Mouse (Mus musculus) embryonic facial prominence, embryonic 13.5 days (tissue): ENCODE results near the gene Gm44790. TPM values are rescaled to one million over a fixed set of nuclear protein-coding genes. Genes with fewer than 3 reads are reported as not detected.

Source experiments
- ATAC-seq: fragments of 200-750 bp; cut with Nextera tagmentation; 2 replicates; pipeline ENCODE4 v1.8.0; 2017; ENCODE audit warnings: low read depth; ENCODE audit not compliant: insufficient number of reproducible peaks, insufficient read depth, low FRiP score, low TSS enrichment
- H3K27ac ChIP-seq: fragments of 300-500 bp; sonication (generic); 2 replicates; pipeline ENCODE4 v1.5.1; 2015; ENCODE audit warnings: moderate library complexity, mild to moderate bottlenecking, inconsistent platforms
- H3K27me3 ChIP-seq: fragments of 300-500 bp; sonication (generic); 2 replicates; pipeline ENCODE4 v1.6.1; 2015; ENCODE audit warnings: mild to moderate bottlenecking, inconsistent platforms
- H3K36me3 ChIP-seq: fragments of 300-500 bp; sonication (generic); 2 replicates; pipeline ENCODE4 v1.6.1; 2015; ENCODE audit warnings: mild to moderate bottlenecking, inconsistent platforms
- H3K4me1 ChIP-seq: fragments of 300-500 bp; sonication (generic); 2 replicates; pipeline ENCODE4 v1.6.1; 2015; ENCODE audit warnings: inconsistent platforms
- H3K4me2 ChIP-seq: fragments of 300-500 bp; sonication (generic); 2 replicates; pipeline ENCODE4 v1.6.1; 2015; ENCODE audit warnings: moderate library complexity, mild to moderate bottlenecking, inconsistent platforms
- H3K4me3 ChIP-seq: fragments of 300-500 bp; sonication (generic); 2 replicates; pipeline ENCODE4 v1.5.1; 2015; ENCODE audit warnings: mild to moderate bottlenecking, inconsistent platforms
- H3K9ac ChIP-seq: fragments of 300-500 bp; sonication (generic); 2 replicates; pipeline ENCODE4 v1.6.1; 2015; ENCODE audit warnings: mild to moderate bottlenecking, inconsistent platforms
- H3K9me3 ChIP-seq: fragments of 300-500 bp; sonication (generic); 2 replicates; pipeline ENCODE4 v1.6.1; 2016; ENCODE audit warnings: inconsistent platforms
- WGBS: fragments of 180-500 bp; shearing (Covaris S2); methylation state at CpG from one replicate; pipeline ENCODE4 v1.1.7; 2015; ENCODE audit warnings: mixed read lengths; 5-methylcytosine and 5-hydroxymethylcytosine counted together
- polyA plus RNA-seq: library from polyadenylated mRNA; unstranded; fragments of >200 nt; fragmentation: Nextera tagmentation; extraction: Ambion mirVana; gene quantifications from 2 replicates; pipeline ENCODE4 v1.2.1, GENCODE M21; 2015

Gene Gm44790
- polyA plus RNA-seq, 1 experiment from 2014 or later = not detected

DNA sequence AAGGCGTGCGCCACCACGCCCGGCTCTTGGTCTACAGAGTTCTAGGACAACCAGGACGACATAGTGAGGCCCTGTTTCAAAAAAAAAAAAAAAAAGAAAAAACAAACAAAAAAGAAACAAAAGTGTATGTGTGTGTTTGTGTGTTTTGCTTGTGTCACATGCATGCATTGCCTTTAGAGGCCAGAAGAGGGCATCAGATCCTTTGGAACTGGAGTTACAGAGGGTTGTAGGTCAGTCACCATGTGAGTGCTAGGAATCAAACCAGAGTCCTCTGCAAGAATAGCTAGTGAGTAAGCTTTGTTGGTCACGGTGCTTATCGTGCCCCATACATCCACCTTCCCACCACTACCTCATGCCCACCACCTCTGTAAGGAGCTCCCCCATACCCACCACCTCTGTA lies 68.3 kb downstream of the Gm44790 start:
- Histone ChIP-seq H3K9me3 (no peaks in the 10 kb centered on the region), H3K4me2 (no peak overlapping the region), H3K27me3 (no peaks in the 10 kb centered on the region), H3K9ac (no peak overlapping the region), H3K4me3 (no peak overlapping the region), H3K4me1 (peaks cover 45% of the 10 kb centered on the region), H3K27ac (no peak overlapping the region), H3K36me3 (no peaks in the 10 kb centered on the region)
- 93% methylated on average over 7 of the region's 7 CpGs for WGBS
- no peak for ATAC-seq

Other genes with a start within 250 kb of the Gm44790 start
- 3.6 and 5.8 TPM in 2 replicates for gene Tgfa, start 231.4 kb upstream of the Gm44790 start, polyA plus RNA-seq
- gene Fam136a, start 61.0 kb upstream of the Gm44790 start, polyA plus RNA-seq = 125 TPM in 2 replicates
- gene Snrpg, start 55.4 kb upstream of the Gm44790 start, polyA plus RNA-seq = 768 and 781 TPM in 2 replicates
- gene Pcyox1, start 29.5 kb upstream of the Gm44790 start, polyA plus RNA-seq = 80.4 and 89.2 TPM in 2 replicates
- gene Tia1, start 22.4 kb upstream of the Gm44790 start, polyA plus RNA-seq = 279 and 301 TPM in 2 replicates
- 27.9 and 31.4 TPM in 2 replicates for gene C87436, start 11.7 kb downstream of the Gm44790 start, polyA plus RNA-seq
- 270 and 423 TPM in 2 replicates for gene Pcbp1, start 99.7 kb downstream of the Gm44790 start, polyA plus RNA-seq
- 12.1 and 13.4 TPM in 2 replicates for gene Asprv1, start 201.5 kb downstream of the Gm44790 start, polyA plus RNA-seq
- gene Mxd1, start 242.5 kb downstream of the Gm44790 start, polyA plus RNA-seq = 12.8 and 14.9 TPM in 2 replicates